Mouse (Mus musculus) liver, postnatal 0 days (tissue): ENCODE measurements around the gene Mrgprh.

Experiments used
- CTCF ChIP-seq: sonication (generic); IDR thresholded peaks from 2 replicates; pipeline ENCODE4 v1.5.1; 2016; ENCODE audit warnings: antibody characterized with exemption, low read depth
- EP300 ChIP-seq: IDR thresholded peaks from 2 replicates; pipeline ENCODE4 v1.6.1; 2016; ENCODE audit warnings: antibody characterized with exemption, low read depth, mild to moderate bottlenecking

DNA sequence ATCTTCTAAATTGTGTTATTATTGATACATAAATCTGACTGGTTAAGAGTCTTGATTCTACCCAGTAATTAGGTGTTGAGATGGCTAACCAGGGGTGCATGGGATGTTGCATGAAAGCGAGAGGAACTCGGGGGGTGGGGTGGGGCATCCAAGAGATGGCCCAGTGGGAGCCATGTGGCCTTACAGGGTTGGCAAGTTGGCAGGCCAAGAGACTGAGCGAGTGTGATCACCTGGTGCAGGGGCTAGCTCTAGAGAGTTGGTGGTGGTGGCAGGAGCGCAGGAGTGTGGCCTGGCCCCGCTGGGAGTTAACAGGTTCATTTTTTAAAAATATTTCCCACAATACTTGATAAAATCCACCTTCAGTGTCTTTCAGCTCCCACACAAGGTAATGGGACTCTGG is 21.8 kb downstream of the Mrgprh start:
- TF ChIP-seq CTCF (no peak), EP300 (no peak)
